Mouse (Mus musculus): ENCODE results near the gene Gm8978.
A peak's percentile ranks its signal among the peaks of the same experiment; 100 is the strongest.
"Not testable (repeated sequence)": the region's sequence is repeated elsewhere in the genome, so short reads cannot be mapped to it uniquely, and the experiment has no call there.

The Gm8978 gene

GRCm38 (mm10) chr19:33625152-33625551, at the start of gene Gm8978:
Gene Gm8978, minus strand, starts transcription at chr19:33625252.
- not testable (repeated sequence) for DNase-seq (ENCODE audit: low spot score in 2 of 2)

- peak; percentile 20 to 38 for DNase-seq (ENCODE audit: low spot score in 2 of 2)
Observed at GRCm38 (mm10) chr19:33589626-33590302, 35.3 kb downstream of the Gm8978 start.

DNA sequence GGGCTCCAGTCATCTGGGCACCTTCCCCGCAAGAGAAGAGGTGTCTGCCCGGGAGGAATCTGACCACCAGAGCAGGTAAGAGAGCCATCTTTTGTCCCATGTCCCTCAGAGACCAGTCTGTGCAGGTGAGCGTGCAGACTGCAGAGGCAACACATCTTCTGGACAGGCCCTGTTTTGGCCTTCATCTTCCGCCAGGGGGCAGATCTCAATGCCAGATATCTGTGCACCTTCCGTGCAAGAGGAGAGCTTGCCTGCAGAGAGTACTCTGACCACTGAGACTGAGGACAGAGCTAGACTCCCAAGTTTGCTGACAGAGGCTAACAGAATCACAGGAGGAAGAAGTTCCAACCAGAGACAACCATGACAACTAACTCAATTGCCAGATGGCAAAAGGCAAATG, 56.5 kb downstream of the Gm8978 start:
- DNase-seq (ENCODE audit: low spot score in 2 of 2), result not testable (repeated sequence)
